Mouse (Mus musculus) hindbrain, embryonic 16.5 days (tissue): ENCODE measurements around the gene Chic2. TPM values are rescaled to one million over a fixed set of nuclear protein-coding genes. Genes with fewer than 3 reads are reported as not detected.

ENCODE experiments used
- ATAC-seq: fragments of 200-750 bp; cut with Nextera tagmentation; 2 replicates; pipeline ENCODE4 v1.8.0; 2017; ENCODE audit warnings: moderate TSS enrichment, moderate library complexity
- H3K27ac ChIP-seq: fragments of 300-500 bp; sonication (generic); 2 replicates; pipeline ENCODE4 v1.5.1; 2014; ENCODE audit warnings: low read depth, mild to moderate bottlenecking, control low read depth, low read length, moderate library complexity
- H3K27me3 ChIP-seq: fragments of 300-500 bp; sonication (generic); replicated peaks from 2 replicates; pipeline ENCODE4 v1.6.1; 2014; ENCODE audit warnings: low read length; ENCODE audit not compliant: control insufficient read depth, insufficient read depth
- H3K36me3 ChIP-seq: fragments of 300-500 bp; sonication (generic); 2 replicates; pipeline ENCODE4 v1.6.1; 2014; ENCODE audit warnings: mild to moderate bottlenecking, low read length, moderate library complexity, mixed read lengths; ENCODE audit not compliant: control insufficient read depth, insufficient read depth
- H3K4me1 ChIP-seq: fragments of 300-500 bp; sonication (generic); 2 replicates; pipeline ENCODE4 v1.6.1; 2014; ENCODE audit warnings: low read depth, low read length; ENCODE audit not compliant: control insufficient read depth, insufficient read depth
- H3K4me2 ChIP-seq: fragments of 300-500 bp; sonication (generic); 2 replicates; pipeline ENCODE4 v1.6.1; 2014; ENCODE audit warnings: mild to moderate bottlenecking, low read length, control low read depth, moderate library complexity
- H3K4me3 ChIP-seq: fragments of 300-500 bp; sonication (generic); 2 replicates; pipeline ENCODE4 v1.5.1; 2014; ENCODE audit warnings: mild to moderate bottlenecking, low read length, control low read depth, moderate library complexity
- H3K9ac ChIP-seq: fragments of 300-500 bp; sonication (generic); 2 replicates; pipeline ENCODE4 v1.6.1; 2014; ENCODE audit warnings: low read depth, mild to moderate bottlenecking, control low read depth, low read length, moderate library complexity
- H3K9me3 ChIP-seq: fragments of 300-500 bp; sonication (generic); 2 replicates; pipeline ENCODE4 v1.6.1; 2014; ENCODE audit warnings: mild to moderate bottlenecking, low read length, moderate library complexity; ENCODE audit not compliant: control insufficient read depth
- WGBS: fragments of 180-500 bp; shearing (Covaris S2); extraction: QIAGEN DNeasy Blood & Tissue Kit; methylation state at CpG from one replicate; pipeline ENCODE4 v1.1.7; 2014; 5-methylcytosine and 5-hydroxymethylcytosine counted together
- polyA plus RNA-seq: library from polyadenylated mRNA; unstranded; fragments of >200 nt; fragmentation: Nextera tagmentation; extraction: Ambion mirVana; gene quantifications from 2 replicates; pipeline ENCODE4 v1.2.1, GENCODE M21; 2015

Chic2 gene
- polyA plus RNA-seq, 1 experiment from 2014 or later = 26.5 TPM

DNA sequence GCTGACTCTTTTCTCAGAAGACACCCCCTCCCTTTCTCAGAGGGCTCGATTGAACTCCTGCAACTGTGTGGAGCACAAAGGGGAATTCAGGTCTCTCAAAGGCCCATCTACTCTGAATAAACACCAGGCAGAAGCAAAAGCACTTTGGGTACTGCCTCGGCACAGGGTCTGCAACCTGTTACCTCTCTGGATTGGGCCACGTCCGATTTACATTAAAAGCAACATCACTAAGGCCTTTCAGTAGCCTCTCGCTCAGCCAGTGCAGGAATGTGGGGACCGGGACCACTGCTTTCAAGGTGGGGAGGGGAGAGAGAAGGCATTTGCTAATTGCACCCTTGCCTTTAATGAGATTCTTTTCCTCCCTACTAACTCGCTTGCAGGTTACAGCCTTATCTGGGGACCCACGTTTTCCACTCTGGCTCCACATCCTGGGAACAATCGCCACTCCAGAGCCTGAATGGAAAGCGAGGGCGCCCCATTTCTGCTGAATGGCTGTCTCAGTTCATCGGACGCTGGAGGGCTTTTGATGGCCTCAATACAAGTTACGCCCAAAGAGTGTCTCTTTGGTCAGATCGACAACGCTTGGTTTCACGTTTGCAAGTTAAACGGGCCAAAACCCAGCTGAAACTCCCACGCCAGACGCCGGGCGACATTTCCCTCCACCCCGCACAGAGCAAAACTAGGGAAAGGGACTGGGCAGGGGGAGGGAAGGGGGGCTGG lies 26.2 kb upstream of the Chic2 start:
- Histone ChIP-seq H3K27me3 (peaks cover 57% of the 10 kb centered on the region), H3K9ac (no peak overlapping the region), H3K27ac (no peak overlapping the region), H3K4me3 (no peak overlapping the region), H3K4me1 (peaks cover 6% of the 10 kb centered on the region), H3K4me2 (peak overlapping the region; percentile 27), H3K9me3 (no peaks in the 10 kb centered on the region), H3K36me3 (no peaks in the 10 kb centered on the region)
- 2% methylated on average over 23 of the region's 23 CpGs for WGBS
- ATAC-seq = no peak

DNA sequence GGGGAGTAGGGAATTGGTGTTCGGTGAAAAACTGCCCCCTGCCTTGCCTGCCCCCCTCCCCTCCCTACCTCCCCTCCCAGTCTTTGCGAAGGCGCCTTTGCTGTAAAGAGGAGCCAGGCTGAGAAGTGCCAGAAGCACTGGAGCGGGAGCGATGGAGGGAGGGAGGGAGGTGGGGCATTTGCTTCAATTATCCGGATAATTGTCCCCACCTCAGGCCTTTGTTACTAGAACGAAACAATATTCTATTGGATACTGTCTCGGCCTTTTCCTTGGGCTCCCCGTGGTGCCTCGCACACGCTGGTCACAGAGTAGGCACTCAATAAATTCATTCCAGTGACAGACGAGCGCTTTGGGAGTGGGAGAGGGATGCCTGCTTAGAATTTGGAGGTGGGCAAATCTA lies 25.6 kb upstream of the Chic2 start:
- no peaks in the 10 kb centered on the region; the same call in 1 of the 2 replicates for H3K4me1 ChIP-seq
- no peak overlapping the region for H3K4me2 ChIP-seq
- H3K36me3 ChIP-seq = no peaks in the 10 kb centered on the region
- no peak overlapping the region for H3K27ac ChIP-seq
- H3K9me3 ChIP-seq = no peaks in the 10 kb centered on the region
- no peak overlapping the region for H3K9ac ChIP-seq
- ATAC-seq = no peak
- peaks cover 57% of the 10 kb centered on the region for H3K27me3 ChIP-seq
- H3K4me3 ChIP-seq = no peak overlapping the region
- WGBS = 3% methylated on average over 13 of the region's 13 CpGs

DNA sequence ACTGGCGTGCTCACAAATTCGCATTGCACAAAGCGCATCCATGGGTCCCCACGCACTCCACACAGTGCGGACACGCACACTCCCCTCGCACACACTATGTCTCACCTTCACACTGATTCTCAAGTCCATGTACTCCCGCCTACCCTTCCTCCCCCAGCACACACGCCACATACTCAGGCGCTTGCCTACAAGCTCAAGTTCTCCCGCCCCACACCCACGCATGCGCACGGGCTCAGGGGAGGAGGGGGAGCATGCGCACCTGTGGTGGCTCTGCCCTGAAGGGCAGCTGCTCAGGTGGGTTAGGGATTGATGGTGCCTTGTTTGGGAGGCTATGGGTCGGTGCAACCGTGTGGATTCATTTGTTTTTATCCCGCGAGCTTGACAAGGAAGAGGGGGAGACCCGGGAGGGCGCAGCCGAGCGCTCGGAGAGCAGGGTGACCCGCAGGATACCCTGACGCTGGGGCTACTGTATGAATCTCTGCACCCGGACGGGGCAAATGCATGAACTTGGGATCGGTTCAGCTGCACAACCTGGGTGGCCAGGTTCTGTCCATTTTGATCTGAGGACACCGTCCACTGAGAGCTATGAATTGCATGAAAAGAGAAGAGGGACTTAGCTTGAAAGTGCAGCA lies 22.7 kb upstream of the Chic2 start:
- Histone ChIP-seq H3K4me2 (peak overlapping the region; percentile 70), H3K27ac (no peak overlapping the region), H3K4me1 (no peaks in the 10 kb centered on the region), H3K9me3 (no peaks in the 10 kb centered on the region), H3K9ac (peak overlapping the region; percentile 47), H3K27me3 (peaks cover 40% of the 10 kb centered on the region), H3K4me3 (peak overlapping the region; percentile 52), H3K36me3 (no peaks in the 10 kb centered on the region)
- under 1% methylated on average over 30 of the region's 30 CpGs for whole genome bisulfite sequencing
- ATAC-seq = peak; percentile 79

DNA sequence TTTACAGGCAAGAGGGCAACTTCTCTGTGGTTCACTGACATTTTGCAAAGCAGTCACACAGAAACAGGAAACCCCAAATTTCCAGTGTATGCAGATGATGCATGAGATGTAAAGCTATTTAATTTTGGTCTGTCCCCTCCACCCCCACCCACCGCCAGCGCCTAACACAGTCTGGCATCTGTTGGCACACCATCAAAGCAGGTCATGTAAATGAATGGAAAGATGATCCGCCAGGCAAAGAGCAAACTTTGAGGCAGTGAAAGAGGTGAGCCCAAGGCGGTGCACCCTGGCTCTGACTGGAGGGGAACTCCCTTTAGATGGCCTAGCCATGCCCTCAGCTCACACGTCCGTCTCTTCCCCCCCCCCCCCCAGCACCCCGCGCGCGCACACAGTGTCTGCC lies 22.1 kb upstream of the Chic2 start:
- ATAC-seq = no peak; the same call in 1 of the 2 replicates
- Histone ChIP-seq H3K4me1 (no peaks in the 10 kb centered on the region), H3K27ac (no peak overlapping the region), H3K9ac (no peak overlapping the region), H3K9me3 (no peaks in the 10 kb centered on the region), H3K4me3 (peak overlapping the region; percentile 52), H3K36me3 (no peaks in the 10 kb centered on the region), H3K27me3 (peaks cover 37% of the 10 kb centered on the region), H3K4me2 (peak overlapping the region; percentile 70)
- WGBS = 3% methylated on average over 7 of the region's 10 CpGs

DNA sequence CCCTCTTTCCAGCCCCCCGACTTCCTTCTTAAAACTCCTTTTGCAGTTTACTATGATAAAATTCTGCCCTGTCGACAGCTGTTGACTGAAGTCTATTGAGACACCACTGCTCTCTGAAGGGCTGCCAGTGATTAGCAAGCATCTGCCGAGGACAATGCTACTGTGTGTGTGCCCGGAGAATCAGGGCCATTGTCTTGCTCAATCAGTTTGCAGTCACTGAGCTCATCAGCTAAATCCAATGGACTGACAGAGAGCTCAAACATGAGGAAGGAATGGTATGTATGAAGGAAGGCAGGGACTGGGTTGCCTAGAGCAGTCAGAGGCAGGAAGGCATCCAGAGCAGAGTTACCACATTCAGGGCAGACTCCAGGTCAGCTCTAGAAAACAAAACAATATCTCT lies 18.6 kb upstream of the Chic2 start:
- Histone ChIP-seq H3K9me3 (no peaks in the 10 kb centered on the region), H3K9ac (no peak overlapping the region), H3K4me2 (no peak overlapping the region), H3K4me1 (no peaks in the 10 kb centered on the region), H3K36me3 (no peaks in the 10 kb centered on the region), H3K27me3 (peaks cover 13% of the 10 kb centered on the region), H3K4me3 (no peak overlapping the region), H3K27ac (no peak overlapping the region)
- ATAC-seq = no peak
- WGBS = 19% methylated on average over 4 of the region's 4 CpGs

DNA sequence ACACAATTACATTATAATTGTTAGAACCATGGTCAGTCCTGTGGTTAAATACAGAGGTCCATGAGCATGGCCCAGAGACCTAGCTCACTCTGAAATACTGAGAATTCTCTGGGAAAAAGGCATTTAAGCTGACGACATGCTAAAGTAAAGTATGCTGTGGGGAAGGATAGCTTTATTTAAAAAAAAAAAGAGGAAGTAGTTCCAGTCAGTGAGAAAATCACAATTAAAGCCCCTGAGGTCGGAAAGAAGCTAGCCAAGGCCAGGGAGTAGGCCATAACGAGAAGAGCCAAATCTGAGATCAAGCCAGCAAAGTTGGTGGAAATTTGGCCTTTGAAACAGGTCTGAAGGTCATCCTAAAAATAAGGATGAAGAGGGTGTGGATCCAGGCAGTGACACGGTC lies 6.5 kb upstream of the Chic2 start:
- Histone ChIP-seq H3K4me2 (no peak overlapping the region), H3K27me3 (no peaks in the 10 kb centered on the region), H3K27ac (no peak overlapping the region), H3K4me3 (no peak overlapping the region), H3K9me3 (no peaks in the 10 kb centered on the region), H3K9ac (no peak overlapping the region), H3K36me3 (no peaks in the 10 kb centered on the region), H3K4me1 (no peaks in the 10 kb centered on the region)
- 80% methylated on average over 4 of the region's 4 CpGs for WGBS
- ATAC-seq = no peak

DNA sequence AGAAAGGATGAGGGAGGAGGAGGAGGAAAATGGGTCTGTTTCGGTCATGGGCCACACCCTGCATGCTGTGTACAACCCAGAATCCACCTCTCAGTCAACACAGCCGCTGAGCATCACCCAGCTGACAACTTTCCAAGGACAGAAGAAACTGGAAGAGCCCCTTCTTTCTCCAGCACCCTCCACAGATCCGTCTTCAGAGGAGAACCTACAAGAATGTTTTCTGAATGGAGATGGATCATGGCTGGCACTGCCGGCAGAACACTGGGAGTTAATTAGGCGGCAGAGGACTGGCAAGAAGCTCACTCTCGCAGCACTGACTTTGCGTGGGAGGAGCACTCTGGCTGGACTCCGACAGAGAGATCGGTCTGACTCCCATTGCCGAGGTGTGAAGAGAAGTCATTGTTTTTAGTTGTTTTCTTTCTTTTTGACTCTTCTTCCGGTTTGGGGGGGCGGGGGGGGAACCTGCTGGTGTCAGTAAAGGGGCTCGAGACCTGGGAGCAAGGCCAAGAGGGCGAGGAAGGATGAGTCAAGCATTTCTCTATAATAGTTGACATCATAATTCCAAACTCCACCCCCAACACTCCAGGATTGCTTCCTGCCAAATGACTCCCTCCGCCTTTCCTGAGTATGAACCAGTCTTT lies 2.2 kb upstream of the Chic2 start:
- no peak for ATAC-seq
- Histone ChIP-seq H3K9me3 (no peaks in the 10 kb centered on the region), H3K27ac (no peak overlapping the region), H3K4me3 (no peak overlapping the region), H3K27me3 (no peaks in the 10 kb centered on the region), H3K4me1 (peaks cover 12% of the 10 kb centered on the region), H3K9ac (no peak overlapping the region), H3K4me2 (no peak overlapping the region), H3K36me3 (no peaks in the 10 kb centered on the region)
- WGBS = 41% methylated on average over 15 of the region's 15 CpGs

DNA sequence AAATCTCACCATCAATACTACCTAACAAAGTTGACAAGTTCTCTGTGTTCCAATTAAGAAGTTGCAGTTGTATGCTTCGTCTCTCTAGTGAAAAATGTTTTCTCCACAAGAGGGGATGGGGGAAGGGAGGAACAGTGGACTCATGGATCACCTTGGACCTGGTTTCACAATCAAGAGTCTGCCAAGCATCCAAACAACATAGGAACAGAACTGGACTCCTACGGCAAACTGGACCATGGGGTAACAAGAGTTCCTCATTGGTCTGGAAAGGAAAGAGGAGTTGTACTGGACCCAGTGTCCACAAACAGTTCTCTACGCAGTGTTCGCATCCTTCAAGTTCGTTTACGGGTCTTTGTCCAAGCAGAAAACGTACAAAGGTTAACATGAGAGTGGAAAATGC lies 797 bp upstream of the Chic2 start:
- H3K27me3 ChIP-seq = no peaks in the 10 kb centered on the region
- no peak for ATAC-seq
- WGBS = 85% methylated on average over 7 of the region's 7 CpGs
- H3K4me2 ChIP-seq = no peak overlapping the region
- H3K27ac ChIP-seq = no peak overlapping the region
- no peak overlapping the region for H3K9ac ChIP-seq
- no peak overlapping the region for H3K4me3 ChIP-seq
- no peaks in the 10 kb centered on the region for H3K9me3 ChIP-seq
- H3K36me3 ChIP-seq = no peaks in the 10 kb centered on the region
- peaks cover 15% of the 10 kb centered on the region for H3K4me1 ChIP-seq

DNA sequence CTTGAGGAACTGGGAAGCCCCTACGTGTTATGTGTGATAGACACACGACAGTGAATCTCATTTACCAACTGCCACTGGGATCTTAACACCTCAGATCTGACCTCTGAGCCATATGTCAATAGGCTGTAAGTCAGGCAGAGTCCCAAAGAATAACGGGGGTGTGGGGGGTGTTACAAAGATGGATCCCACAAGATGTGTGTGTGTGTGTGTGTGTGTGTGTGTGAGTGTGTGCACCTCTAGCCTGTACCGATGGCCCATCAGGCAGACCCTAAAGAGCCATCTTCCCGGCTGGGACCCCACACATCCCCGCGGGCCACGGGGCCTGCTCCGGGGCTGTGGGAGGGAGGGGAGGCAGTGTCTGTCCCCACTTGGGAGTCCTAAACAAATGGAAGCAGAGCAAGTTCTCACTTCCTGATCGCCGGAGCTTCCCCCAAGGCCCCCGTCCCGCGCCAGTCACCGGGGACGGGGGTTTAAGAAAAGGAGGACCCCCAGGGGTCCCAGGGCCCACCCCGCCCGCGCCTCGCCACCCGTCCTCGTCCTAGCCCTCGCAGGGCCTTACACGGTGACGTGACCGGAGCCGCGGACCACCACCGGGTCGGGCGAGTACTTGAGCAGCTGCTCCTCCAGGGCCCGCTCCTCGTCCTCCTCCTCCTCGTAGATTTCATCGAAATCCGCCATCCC lies 813 bp downstream of the Chic2 start:
- Histone ChIP-seq H3K4me3 (peak overlapping the region; percentile 97), H3K4me1 (peaks cover 15% of the 10 kb centered on the region), H3K27me3 (no peaks in the 10 kb centered on the region), H3K36me3 (no peaks in the 10 kb centered on the region), H3K9ac (peak overlapping the region; percentile 99), H3K9me3 (no peaks in the 10 kb centered on the region), H3K27ac (peak overlapping the region; percentile 89), H3K4me2 (peak overlapping the region; percentile 80)
- peak; percentile 79 for ATAC-seq
- WGBS = under 1% methylated on average over 34 of the region's 36 CpGs
